Mouse (Mus musculus) embryonic facial prominence, embryonic 14.5 days (tissue): ENCODE measurements around the gene Defb46. TPM values are rescaled to one million over a fixed set of nuclear protein-coding genes. Genes with fewer than 3 reads are reported as not detected.

ENCODE experiments used
- ATAC-seq: fragments of 200-750 bp; cut with Nextera tagmentation; 2 replicates; pipeline ENCODE4 v1.8.0; 2017; ENCODE audit warnings: low read depth, moderate number of reproducible peaks, moderate TSS enrichment
- DNase-seq: peaks from one replicate; pipeline ENCODE4 v3.0.0-alpha.2; 2015; ENCODE audit warnings: low spot score
- H3K27ac ChIP-seq: fragments of 300-500 bp; sonication (generic); replicated peaks from 2 replicates; pipeline ENCODE4 v1.5.1; 2014; ENCODE audit warnings: low read depth, mild to moderate bottlenecking, low read length, moderate library complexity
- H3K27me3 ChIP-seq: fragments of 300-500 bp; sonication (generic); replicated peaks from 2 replicates; pipeline ENCODE4 v1.6.1; 2014; ENCODE audit warnings: low read length; ENCODE audit not compliant: control insufficient read depth, insufficient read depth
- H3K36me3 ChIP-seq: fragments of 300-500 bp; sonication (generic); 2 replicates; pipeline ENCODE4 v1.6.1; 2014; ENCODE audit warnings: low read length, mixed read lengths; ENCODE audit not compliant: control insufficient read depth, insufficient read depth
- H3K4me1 ChIP-seq: fragments of 300-500 bp; sonication (generic); 2 replicates; pipeline ENCODE4 v1.6.1; 2014; ENCODE audit warnings: antibody characterized with exemption, low read length; ENCODE audit not compliant: control insufficient read depth, insufficient read depth
- H3K4me2 ChIP-seq: fragments of 300-500 bp; sonication (generic); 2 replicates; pipeline ENCODE4 v1.6.1; 2014; ENCODE audit warnings: low read depth, mild to moderate bottlenecking, low read length, moderate library complexity, mixed read lengths
- H3K4me3 ChIP-seq: fragments of 300-500 bp; sonication (generic); 2 replicates; pipeline ENCODE4 v1.5.1; 2014; ENCODE audit warnings: low read depth, mild to moderate bottlenecking, low read length
- H3K9ac ChIP-seq: fragments of 300-500 bp; sonication (generic); 2 replicates; pipeline ENCODE4 v1.6.1; 2014; ENCODE audit warnings: low read depth, mild to moderate bottlenecking, low read length, moderate library complexity, mixed read lengths
- H3K9me3 ChIP-seq: fragments of 300-500 bp; sonication (generic); 2 replicates; pipeline ENCODE4 v1.6.1; 2016; ENCODE audit warnings: low read length; ENCODE audit not compliant: control insufficient read depth
- WGBS: fragments of 180-500 bp; shearing (Covaris S2); extraction: QIAGEN DNeasy Blood & Tissue Kit; methylation state at CpG from one replicate; pipeline ENCODE4 v1.1.7; 2014; 5-methylcytosine and 5-hydroxymethylcytosine counted together
- polyA plus RNA-seq: library from polyadenylated mRNA; unstranded; fragments of >200 nt; fragmentation: Nextera tagmentation; extraction: Ambion mirVana; gene quantifications from 2 replicates; pipeline ENCODE4 v1.2.1, GENCODE M21; 2014

Defb46 gene
- not detected in 2 replicates for polyA plus RNA-seq

GRCm38 (mm10) chr8:19239616-19240015 lies at the start of gene Defb46:
TSS of gene Defb46 (plus strand) at chr8:19239916.
- ATAC-seq (no peak), DNase-seq (no peak)
- no peaks in the 10 kb centered on the region for H3K4me1 ChIP-seq
- no peak within 1 kb of the TSS for H3K27ac ChIP-seq
- H3K9me3 ChIP-seq = no peaks in the 10 kb centered on the region
- no peak within 1 kb of the TSS for H3K4me2 ChIP-seq
- 71% methylated on average over 2 of the region's 2 CpGs for WGBS
- H3K4me3 ChIP-seq = no peak within 1 kb of the TSS
- H3K27me3 ChIP-seq = no peaks in the 10 kb centered on the region
- H3K36me3 ChIP-seq = no peaks in the 10 kb centered on the region
- H3K9ac ChIP-seq = no peak within 1 kb of the TSS

- no peaks in the 10 kb centered on the region for H3K27me3 ChIP-seq
- no peak for ATAC-seq
- DNase-seq = no peak
- no peak within 1 kb of the TSS for H3K27ac ChIP-seq
- no peak within 1 kb of the TSS for H3K4me3 ChIP-seq
- H3K4me1 ChIP-seq = no peaks in the 10 kb centered on the region
- 57% methylated on average over 1 of the region's 1 CpGs for WGBS
- H3K4me2 ChIP-seq = no peak within 1 kb of the TSS
- H3K9ac ChIP-seq = no peak within 1 kb of the TSS
- no peaks in the 10 kb centered on the region for H3K36me3 ChIP-seq
- H3K9me3 ChIP-seq = no peaks in the 10 kb centered on the region
Observed at GRCm38 (mm10) chr8:19225161-19225560, 14.6 kb upstream of the Defb46 start, which contains the start of gene Defb6. TSS of gene Defb6 (plus strand) at chr8:19225478.

GRCm38 (mm10) chr8:19238101-19238500 lies 1.6 kb upstream of the Defb46 start:
- no peaks in the 10 kb centered on the region for H3K27me3 ChIP-seq
- no peak overlapping the region for H3K9ac ChIP-seq
- H3K4me2 ChIP-seq = no peak overlapping the region
- no peak for ATAC-seq
- WGBS = 78% methylated on average over 1 of the region's 1 CpGs
- no peak overlapping the region for H3K4me3 ChIP-seq
- no peak for DNase-seq
- H3K4me1 ChIP-seq = no peaks in the 10 kb centered on the region
- no peaks in the 10 kb centered on the region for H3K36me3 ChIP-seq
- H3K9me3 ChIP-seq = no peaks in the 10 kb centered on the region
- H3K27ac ChIP-seq = no peak overlapping the region

- Histone ChIP-seq H3K9ac (no peak within 1 kb of the TSS), H3K4me3 (no peak within 1 kb of the TSS), H3K36me3 (no peaks in the 10 kb centered on the region), H3K9me3 (no peaks in the 10 kb centered on the region), H3K4me2 (no peak within 1 kb of the TSS), H3K27ac (no peak within 1 kb of the TSS), H3K4me1 (no peaks in the 10 kb centered on the region), H3K27me3 (no peaks in the 10 kb centered on the region)
- DNase-seq (no peak), ATAC-seq (no peak)
- 79% methylated on average over 5 of the region's 5 CpGs for WGBS
Observed at GRCm38 (mm10) chr8:19247280-19247679, 7.6 kb downstream of the Defb46 start, which contains the start of gene Defb5. TSS of gene Defb5 (plus strand) at chr8:19247580.

- Histone ChIP-seq H3K27me3 (no peaks in the 10 kb centered on the region), H3K9ac (no peak overlapping the region), H3K9me3 (no peaks in the 10 kb centered on the region), H3K4me3 (no peak overlapping the region), H3K4me2 (no peak overlapping the region), H3K4me1 (no peaks in the 10 kb centered on the region), H3K27ac (no peak overlapping the region), H3K36me3 (no peaks in the 10 kb centered on the region)
- ATAC-seq (no peak), DNase-seq (no peak)
Observed at GRCm38 (mm10) chr8:19258136-19258535, 18.4 kb downstream of the Defb46 start.

- no peak overlapping the region for H3K4me3 ChIP-seq
- no peak for DNase-seq
- no peaks in the 10 kb centered on the region for H3K9me3 ChIP-seq
- no peak overlapping the region for H3K4me2 ChIP-seq
- no peaks in the 10 kb centered on the region for H3K36me3 ChIP-seq
- WGBS = 52% methylated on average over 3 of the region's 3 CpGs
- H3K27ac ChIP-seq = no peak overlapping the region
- H3K27me3 ChIP-seq = no peaks in the 10 kb centered on the region
- ATAC-seq = no peak
- H3K9ac ChIP-seq = no peak overlapping the region
- no peaks in the 10 kb centered on the region for H3K4me1 ChIP-seq
Observed at GRCm38 (mm10) chr8:19259667-19260066, 20.0 kb downstream of the Defb46 start.

Other genes with a start within 250 kb of the Defb46 start
- not detected in 2 replicates for gene Defb37, start 248.9 kb upstream of the Defb46 start, polyA plus RNA-seq
- gene Defb38, start 213.3 kb upstream of the Defb46 start, polyA plus RNA-seq = not detected in 2 replicates
- not detected in 2 replicates for gene Defb39, start 175.1 kb upstream of the Defb46 start, polyA plus RNA-seq
- not detected in 2 replicates for gene Defb12, start 125.1 kb upstream of the Defb46 start, polyA plus RNA-seq
- not detected in 2 replicates for gene Defb34, start 116.2 kb upstream of the Defb46 start, polyA plus RNA-seq
- not detected in 2 replicates for gene Gm45826, start 99.1 kb upstream of the Defb46 start, polyA plus RNA-seq
- gene Defb14, start 45.6 kb upstream of the Defb46 start, polyA plus RNA-seq = not detected in 2 replicates
- gene Defb4, start 41.2 kb upstream of the Defb46 start, polyA plus RNA-seq = 1.0 TPM in 1 of 2 replicates, not detected in the other
- gene Defb6, start 14.4 kb upstream of the Defb46 start, polyA plus RNA-seq = not detected in 2 replicates
- gene Defb5, start 7.7 kb downstream of the Defb46 start, polyA plus RNA-seq = not detected in 2 replicates
- gene Defb3, start 53.4 kb downstream of the Defb46 start, polyA plus RNA-seq = not detected in 2 replicates
- not detected in 2 replicates for gene Defb8, start 207.7 kb downstream of the Defb46 start, polyA plus RNA-seq